Mouse (Mus musculus) ES-E14 (cell line): ENCODE results near the gene Mast4.

Experiments
- MAFK ChIP-seq: IDR thresholded peaks from 2 replicates; pipeline ENCODE4 v1.6.1; 2014; ENCODE audit warnings: mild to moderate bottlenecking, low read depth, low read length, inconsistent platforms; ENCODE audit not compliant: insufficient read depth
- ZC3H11A ChIP-seq: IDR thresholded peaks from 2 replicates; pipeline ENCODE4 v1.6.1; 2012; ENCODE audit warnings: low read depth, mild to moderate bottlenecking, inconsistent platforms, low read length, borderline replicate concordance
- ZNF384 ChIP-seq: IDR thresholded peaks from 2 replicates; pipeline ENCODE4 v1.6.1; 2012; ENCODE audit warnings: low read depth, low read length, inconsistent platforms

DNA sequence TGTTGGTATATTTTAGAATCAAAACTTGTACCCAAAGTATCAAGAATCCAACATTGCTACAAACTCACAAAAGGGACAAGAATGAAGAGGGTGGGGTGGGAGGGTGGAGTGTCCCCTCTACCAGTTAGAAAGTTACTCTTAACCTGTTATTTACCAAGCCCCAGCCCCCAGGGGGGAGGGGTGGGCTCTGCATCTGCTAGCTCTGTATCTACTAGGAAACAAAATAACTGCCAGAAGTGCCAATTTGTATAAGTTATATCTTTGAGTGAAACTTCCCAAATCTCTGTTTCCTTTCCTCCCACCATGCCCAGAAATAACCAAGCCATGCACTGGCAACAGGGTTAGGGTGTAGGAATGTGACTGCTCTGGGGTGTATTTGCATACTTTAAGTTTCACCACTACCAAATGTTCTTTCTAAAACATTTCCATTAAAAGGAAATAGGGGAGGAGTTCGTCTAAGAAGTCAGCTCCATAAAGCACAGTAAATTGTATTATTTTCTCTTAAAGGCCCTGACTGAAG lies 130.9 kb downstream of the Mast4 start:
- TF ChIP-seq MAFK (no peak), ZC3H11A (no peak), ZNF384 (no peak)
